Mouse (Mus musculus) ES-Bruce4 (cell line): Measurements from ENCODE around the gene Cxcr6. TPM values are rescaled to one million over a fixed set of nuclear protein-coding genes. Genes with fewer than 3 reads are reported as not detected.
"Not testable (repeated sequence)": the region's sequence is repeated elsewhere in the genome, so short reads cannot be mapped to it uniquely, and the experiment has no call there.

ENCODE experiments used
- H3K27ac ChIP-seq: 2 replicates; pipeline ENCODE4 v1.5.1; 2012; ENCODE audit warnings: low read length, inconsistent platforms; ENCODE audit not compliant: insufficient read depth
- H3K27me3 ChIP-seq: 2 replicates; pipeline ENCODE4 v1.6.1; 2012; ENCODE audit warnings: mild to moderate bottlenecking, low read length, inconsistent platforms; ENCODE audit not compliant: control insufficient read depth, poor library complexity, insufficient read depth, severe bottlenecking
- H3K36me3 ChIP-seq: 2 replicates; pipeline ENCODE4 v1.6.1; 2012; ENCODE audit warnings: inconsistent platforms, mild to moderate bottlenecking, low read length, moderate library complexity; ENCODE audit not compliant: control insufficient read depth, poor library complexity, insufficient read depth, severe bottlenecking
- H3K4me1 ChIP-seq: one replicate; pipeline ENCODE4 v1.8.1; 2011; ENCODE audit warnings: low read length; ENCODE audit not compliant: control insufficient read depth, insufficient read depth
- H3K4me3 ChIP-seq: 2 replicates; pipeline ENCODE4 v1.5.1; 2011; ENCODE audit warnings: low read depth, mild to moderate bottlenecking, low read length
- H3K9ac ChIP-seq: 2 replicates; pipeline ENCODE4 v1.6.1; 2012; ENCODE audit warnings: low read depth, mild to moderate bottlenecking, inconsistent platforms; ENCODE audit not compliant: poor library complexity, severe bottlenecking
- H3K9me3 ChIP-seq: replicated peaks from 2 replicates; pipeline ENCODE4 v1.6.1; 2012; ENCODE audit warnings: mild to moderate bottlenecking, low read length, inconsistent platforms; ENCODE audit not compliant: control insufficient read depth, poor library complexity, insufficient read depth, severe bottlenecking
- CTCF ChIP-seq: IDR thresholded peaks from one replicate; pipeline ENCODE4 v1.8.1; 2011; ENCODE audit warnings: low read depth, low read length
- EP300 ChIP-seq: IDR thresholded peaks from 2 replicates; pipeline ENCODE4 v1.6.1; 2011; ENCODE audit warnings: low read depth, low read length; ENCODE audit not compliant: insufficient read depth
- POLR2A ChIP-seq: IDR thresholded peaks from one replicate; pipeline ENCODE4 v1.8.1; 2011; ENCODE audit warnings: low read length; ENCODE audit not compliant: insufficient read depth
- polyA plus RNA-seq: library from polyadenylated mRNA; stranded (reverse); fragments of >200 nt; gene quantifications from 2 replicates; pipeline ENCODE4 v1.2.4, GENCODE M21; 2011; ENCODE audit warnings: low read depth; ENCODE audit not compliant: missing spikeins, insufficient read depth, insufficient read length

The Cxcr6 gene
- polyA plus RNA-seq, 1 experiment, result not detected

DNA sequence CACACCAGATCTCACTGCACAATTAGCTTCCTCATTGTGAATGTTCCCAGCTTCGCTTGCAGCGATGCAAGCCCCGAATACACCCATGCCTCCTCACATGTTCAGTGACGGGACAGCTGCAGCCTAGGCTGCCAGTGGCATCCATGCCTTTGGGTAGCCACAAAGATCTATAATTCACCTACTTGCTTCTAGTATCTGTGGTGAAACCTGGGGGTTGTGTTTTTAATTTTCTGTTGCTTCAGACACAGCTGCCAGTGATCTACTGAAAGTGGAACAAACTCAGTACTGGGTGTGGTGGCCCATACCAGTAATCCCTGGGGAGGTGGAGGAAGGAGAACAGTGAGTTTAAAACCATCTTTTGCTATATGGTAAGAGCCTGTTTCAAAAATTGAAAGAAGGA is 43.4 kb upstream of the Cxcr6 start:
- no peak overlapping the region for H3K27ac ChIP-seq
- TF ChIP-seq POLR2A, result no peak
- no peak for TF ChIP-seq CTCF
- no peak for TF ChIP-seq EP300

DNA sequence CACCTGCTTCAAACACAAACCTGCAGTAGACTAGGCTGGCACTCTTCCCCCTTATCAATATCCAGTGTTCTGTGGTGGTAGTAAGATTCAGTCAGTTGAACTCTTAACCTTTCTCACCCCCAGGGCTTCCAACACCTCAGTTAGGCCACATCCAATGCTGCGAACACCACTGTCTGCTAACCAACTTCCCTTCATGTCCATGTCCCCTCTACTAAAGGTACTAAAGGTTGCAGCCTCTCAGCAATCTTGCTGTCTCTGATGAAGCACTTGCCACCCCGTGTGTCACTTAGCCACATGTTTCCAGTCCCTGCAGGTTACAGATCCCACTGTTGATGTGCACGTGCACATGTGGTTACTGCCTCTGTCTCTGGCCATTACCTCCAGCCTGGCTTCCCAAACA is 42.5 kb upstream of the Cxcr6 start:
- Histone ChIP-seq H3K9me3 (no peaks in the 10 kb centered on the region), H3K4me1 (no peaks in the 10 kb centered on the region), H3K36me3 (no peaks in the 10 kb centered on the region), H3K27ac (no peak overlapping the region), H3K9ac (no peak overlapping the region), H3K4me3 (no peak overlapping the region), H3K27me3 (no peaks in the 10 kb centered on the region)
- TF ChIP-seq CTCF (no peak), POLR2A (no peak), EP300 (no peak)

More for the DNA sequence above, 43.4 kb upstream of the Cxcr6 start:
- Histone ChIP-seq H3K36me3 (no peaks in the 10 kb centered on the region), H3K4me3 (no peak overlapping the region), H3K27me3 (no peaks in the 10 kb centered on the region), H3K9ac (no peak overlapping the region), H3K9me3 (no peaks in the 10 kb centered on the region), H3K4me1 (no peaks in the 10 kb centered on the region)

- Histone ChIP-seq H3K27ac (no peak overlapping the region), H3K27me3 (no peaks in the 10 kb centered on the region), H3K4me3 (no peak overlapping the region), H3K4me1 (no peaks in the 10 kb centered on the region), H3K36me3 (no peaks in the 10 kb centered on the region), H3K9me3 (no peaks in the 10 kb centered on the region), H3K9ac (no peak overlapping the region)
- TF ChIP-seq POLR2A, result no peak
These were observed 39.3 kb upstream of the Cxcr6 start for GRCm38 (mm10) chr9:123766996-123767395.

DNA sequence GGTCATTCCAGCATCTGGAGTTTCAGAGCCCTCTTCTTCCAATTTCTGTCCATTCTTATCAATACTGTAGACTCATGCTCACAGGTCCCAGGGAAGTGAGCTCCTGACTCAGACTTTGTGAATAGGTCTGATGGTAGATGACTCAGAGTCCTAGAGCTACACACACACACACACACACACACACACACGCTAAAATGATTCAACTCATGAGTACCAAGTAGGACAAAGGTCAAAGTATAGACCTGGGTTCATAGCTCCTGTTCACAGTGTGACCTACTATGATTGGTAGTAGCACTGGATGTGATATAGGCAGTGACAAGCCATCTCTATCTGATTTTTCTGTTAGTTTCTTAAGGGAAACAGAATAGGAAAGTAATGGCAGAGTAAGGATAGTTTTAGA is 37.8 kb upstream of the Cxcr6 start:
- H3K27me3 ChIP-seq, result no peaks in the 10 kb centered on the region
- no peaks in the 10 kb centered on the region for H3K9me3 ChIP-seq
- no peak for TF ChIP-seq POLR2A
- TF ChIP-seq EP300, result no peak
- TF ChIP-seq CTCF, result no peak
- H3K36me3 ChIP-seq, result no peaks in the 10 kb centered on the region
- no peak overlapping the region for H3K9ac ChIP-seq
- no peak overlapping the region for H3K4me3 ChIP-seq
- no peaks in the 10 kb centered on the region for H3K4me1 ChIP-seq
- H3K27ac ChIP-seq, result no peak overlapping the region

GRCm38 (mm10) chr9:123769532-123769931 is 36.7 kb upstream of the Cxcr6 start:
- no peak overlapping the region for H3K9ac ChIP-seq
- H3K27me3 ChIP-seq, result no peaks in the 10 kb centered on the region
- TF ChIP-seq CTCF (no peak), POLR2A (no peak), EP300 (no peak)
- H3K4me3 ChIP-seq, result no peak overlapping the region
- no peaks in the 10 kb centered on the region for H3K9me3 ChIP-seq
- H3K4me1 ChIP-seq, result no peaks in the 10 kb centered on the region
- H3K36me3 ChIP-seq, result no peaks in the 10 kb centered on the region
- H3K27ac ChIP-seq, result no peak overlapping the region

- not testable (repeated sequence) for H3K4me1 ChIP-seq, H3K36me3 ChIP-seq, H3K9ac ChIP-seq, H3K27ac ChIP-seq, H3K4me3 ChIP-seq, H3K9me3 ChIP-seq, H3K27me3 ChIP-seq
These were observed 33.0 kb upstream of the Cxcr6 start for GRCm38 (mm10) chr9:123773299-123773698.
